Mouse (Mus musculus): ENCODE measurements around the gene Cdc42bpg.

DNA sequence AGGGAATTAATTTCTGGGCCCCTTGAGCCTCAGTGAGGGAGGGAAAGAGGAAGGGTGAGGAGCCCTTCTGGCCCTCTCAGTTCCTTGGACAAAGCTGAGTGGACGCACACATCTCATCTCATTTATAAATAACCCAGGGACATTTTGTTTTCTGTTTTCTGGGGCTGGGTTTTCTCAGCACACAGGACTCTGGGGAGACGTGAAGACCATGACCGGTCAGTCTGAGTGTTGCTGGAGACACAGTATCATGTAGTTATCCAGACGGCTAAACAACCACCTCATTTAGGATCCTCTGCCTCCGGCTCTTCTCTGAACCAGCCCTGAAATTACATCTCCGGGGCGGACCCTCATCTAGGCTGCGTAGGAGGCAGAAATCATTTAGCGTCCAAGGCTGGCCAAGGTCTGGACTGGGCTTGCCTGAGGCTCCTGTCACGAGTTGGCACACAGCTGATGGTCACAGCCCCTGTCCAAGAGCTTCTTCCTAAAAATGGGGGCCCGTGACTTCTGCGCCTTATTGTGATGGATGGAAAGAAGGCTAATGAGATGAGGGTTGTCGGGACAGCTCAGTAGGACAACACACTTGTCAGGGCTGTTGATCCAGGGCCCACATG lies 32.2 kb upstream of the Cdc42bpg start:
- TF ChIP-seq CTCF (IDR thresholded peaks at IDR 0.05; ENCODE audit: insufficient read depth, low read depth, low read length) (no peak), POLR2A (IDR thresholded peaks at IDR 0.05; ENCODE audit: insufficient read depth, low read depth, low read length) (no peak)
